Mouse (Mus musculus): ENCODE data around the gene Nrgn.

Nrgn gene

DNA sequence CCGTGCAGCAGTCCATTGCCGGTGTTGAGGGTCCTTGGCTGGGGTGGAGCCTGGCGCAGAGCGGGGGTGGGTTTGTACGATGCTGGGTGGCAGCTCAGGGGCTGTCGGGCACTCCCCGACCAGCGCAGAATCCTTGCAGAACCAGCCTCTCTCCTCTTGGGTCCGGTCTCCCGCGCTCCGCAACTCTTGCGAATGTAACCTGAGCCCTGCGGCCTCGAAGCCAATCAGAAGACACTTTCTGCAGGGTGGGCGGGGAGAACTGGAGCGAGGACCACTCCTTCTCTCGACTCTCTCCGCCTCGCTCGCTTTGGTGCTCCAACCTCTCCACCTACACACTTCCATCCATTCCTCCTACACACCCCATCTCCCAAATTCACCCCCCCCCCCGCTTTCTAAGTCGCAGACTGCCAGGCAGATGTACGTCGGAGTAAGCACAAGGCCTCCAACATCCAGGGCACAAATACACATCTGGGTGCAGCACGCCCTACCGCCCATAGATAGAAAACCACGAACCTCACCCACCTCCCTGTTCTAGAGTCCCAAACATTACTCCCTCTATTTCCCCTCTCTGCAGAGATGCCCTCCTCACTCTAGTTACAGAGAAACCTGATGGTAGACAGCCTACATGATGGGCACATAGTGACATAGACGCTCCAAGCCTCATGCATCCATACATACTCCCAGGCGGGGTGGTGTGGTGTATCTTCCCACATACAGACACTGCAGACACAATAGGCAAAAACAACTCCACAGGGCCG, at the start of gene Nrgn:
Gene Nrgn (minus strand): TSS at position 369 of the 758 bp plus-strand sequence.
- DNase-seq (ENCODE audit: low spot score in 2 of 2), result peak; percentile 76 to 86

DNA sequence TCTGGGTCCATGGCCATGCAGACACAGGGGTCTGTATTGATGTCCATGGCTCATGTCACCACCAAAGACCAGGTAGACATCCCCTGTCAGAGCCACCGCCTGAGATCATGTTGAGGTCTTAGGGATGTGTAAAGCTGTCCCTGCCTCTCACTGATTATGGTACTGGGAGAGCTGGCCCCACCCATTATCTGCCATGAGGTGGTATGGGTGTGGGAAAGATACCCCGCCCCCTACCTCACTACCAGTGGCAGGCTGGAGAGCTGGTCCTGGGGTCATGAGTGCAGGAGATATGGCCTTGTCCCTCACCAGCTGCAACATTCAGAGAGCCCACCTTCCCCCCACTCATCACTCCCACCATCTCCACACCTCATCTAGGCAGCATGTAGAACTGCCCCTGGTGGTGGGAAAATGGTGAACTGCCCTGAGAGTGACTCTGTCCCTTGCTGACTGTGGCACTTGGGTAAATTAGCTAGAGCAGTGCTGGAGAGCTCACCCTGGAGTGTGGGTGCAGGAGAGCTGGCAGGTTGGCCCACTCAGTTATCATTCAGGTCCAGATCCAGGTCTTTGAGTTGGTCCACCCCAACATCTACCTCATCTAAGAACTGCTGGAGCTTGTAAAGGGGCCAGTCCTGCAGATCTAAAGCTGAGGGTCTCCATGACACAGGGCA, 48.0 kb upstream of the Nrgn start:
- no peak for DNase-seq (ENCODE audit: low spot score in 2 of 2)

- DNase-seq (ENCODE audit: low spot score in 2 of 2), result no peak
Measured at GRCm38 (mm10) chr9:37598637-37599036, 45.9 kb upstream of the Nrgn start.

DNA sequence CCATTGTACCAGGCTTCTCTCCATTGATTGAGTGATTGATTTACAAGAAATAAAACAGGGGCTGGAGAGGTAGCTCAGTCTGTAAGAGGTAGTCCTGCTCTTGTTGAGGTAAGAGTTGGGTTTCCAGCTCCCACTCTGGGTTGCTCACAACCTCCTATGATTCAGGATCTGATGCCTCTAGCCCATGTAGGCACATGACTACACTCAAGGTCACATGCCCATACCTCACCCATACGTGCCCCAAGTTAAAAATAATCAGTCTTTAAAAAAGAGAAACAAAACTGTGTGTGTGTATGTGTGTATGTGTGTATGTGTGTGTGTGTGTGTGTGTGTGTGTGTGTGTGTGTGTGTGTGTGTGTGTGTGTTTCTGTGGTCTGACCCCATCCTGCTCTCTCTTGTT, 42.9 kb upstream of the Nrgn start:
- no peak for DNase-seq (ENCODE audit: low spot score in 2 of 2)

GRCm38 (mm10) chr9:37593690-37594089, 41.0 kb upstream of the Nrgn start:
- DNase-seq (ENCODE audit: low spot score in 2 of 2), result no peak

GRCm38 (mm10) chr9:37592633-37593032, 39.9 kb upstream of the Nrgn start:
- no peak for DNase-seq (ENCODE audit: low spot score in 2 of 2)

GRCm38 (mm10) chr9:37592025-37592424, 39.3 kb upstream of the Nrgn start:
- DNase-seq (ENCODE audit: low spot score in 2 of 2), result no peak

DNA sequence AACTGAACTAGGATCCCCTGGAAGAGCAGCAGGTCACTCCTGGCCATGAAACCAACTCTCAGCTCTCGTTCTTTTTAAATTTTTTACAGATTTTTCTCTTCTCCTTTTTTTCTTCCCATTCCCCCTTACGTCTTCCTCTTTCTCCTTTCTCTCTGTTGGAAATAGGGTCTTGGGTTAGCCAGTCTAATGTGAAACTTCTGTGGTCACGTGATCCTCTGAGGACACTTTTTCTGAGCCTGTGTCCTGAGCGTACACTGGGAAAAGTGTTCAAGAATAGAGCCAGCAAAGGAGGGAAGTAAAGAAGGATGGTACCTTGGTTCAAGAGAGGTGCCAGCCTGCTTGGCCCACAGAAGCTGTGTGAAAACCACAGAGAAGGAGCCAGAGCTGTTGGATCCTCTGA, 37.7 kb upstream of the Nrgn start:
- no peak for DNase-seq (ENCODE audit: low spot score in 2 of 2)

DNA sequence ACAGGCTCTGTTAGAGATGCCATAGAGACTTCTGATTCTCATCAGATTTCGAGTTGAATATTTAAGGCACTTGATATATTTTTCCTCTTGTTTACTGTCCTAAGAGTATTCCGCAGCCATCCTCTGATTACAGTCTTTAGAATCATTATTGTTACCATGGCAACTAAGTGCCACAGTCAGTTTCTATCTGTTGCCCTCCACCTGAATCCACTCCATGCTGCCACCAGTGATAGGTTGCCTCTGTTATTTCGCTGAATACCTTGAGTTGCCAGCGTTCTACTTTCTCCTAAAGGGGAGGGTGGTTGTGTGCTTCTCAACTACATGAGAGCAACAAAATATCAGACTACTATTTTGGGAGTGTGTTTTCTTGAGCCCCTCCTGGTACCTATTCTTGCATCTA, 34.0 kb upstream of the Nrgn start:
- DNase-seq (ENCODE audit: low spot score in 2 of 2), result no peak

GRCm38 (mm10) chr9:37583594-37583993, 30.9 kb upstream of the Nrgn start:
- no peak for DNase-seq (ENCODE audit: low spot score in 2 of 2)

DNA sequence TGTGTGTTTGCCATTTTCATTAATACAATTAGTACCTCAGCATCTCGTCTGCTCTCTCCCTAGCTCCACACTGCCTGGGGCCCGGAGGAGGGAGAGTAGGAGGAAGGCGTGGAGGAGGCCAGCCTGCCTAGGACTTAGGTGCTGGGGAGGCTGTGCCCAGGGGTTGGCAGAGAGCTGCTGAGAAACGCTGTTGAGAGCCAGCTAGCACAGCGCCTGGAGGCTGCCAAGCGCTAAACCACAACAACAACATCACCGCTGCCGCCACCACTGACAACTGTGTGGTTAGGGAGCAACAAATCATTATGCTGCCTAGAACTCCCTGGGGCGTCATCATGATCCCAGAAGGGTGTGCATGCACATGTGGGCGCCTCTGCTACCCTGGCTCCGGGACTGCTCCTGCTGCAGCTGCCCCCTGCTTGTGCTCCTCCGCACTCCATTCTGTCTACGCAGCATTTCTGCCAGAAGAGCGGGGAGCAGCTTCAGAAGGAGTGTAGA, 23.8 kb upstream of the Nrgn start:
- DNase-seq (ENCODE audit: low spot score in 2 of 2), result no peak

- no peak for DNase-seq (ENCODE audit: low spot score in 2 of 2)
Measured at GRCm38 (mm10) chr9:37572204-37572876, 19.6 kb upstream of the Nrgn start.

GRCm38 (mm10) chr9:37569231-37569835, 16.6 kb upstream of the Nrgn start:
- DNase-seq (ENCODE audit: low spot score in 2 of 2), result no peak

DNA sequence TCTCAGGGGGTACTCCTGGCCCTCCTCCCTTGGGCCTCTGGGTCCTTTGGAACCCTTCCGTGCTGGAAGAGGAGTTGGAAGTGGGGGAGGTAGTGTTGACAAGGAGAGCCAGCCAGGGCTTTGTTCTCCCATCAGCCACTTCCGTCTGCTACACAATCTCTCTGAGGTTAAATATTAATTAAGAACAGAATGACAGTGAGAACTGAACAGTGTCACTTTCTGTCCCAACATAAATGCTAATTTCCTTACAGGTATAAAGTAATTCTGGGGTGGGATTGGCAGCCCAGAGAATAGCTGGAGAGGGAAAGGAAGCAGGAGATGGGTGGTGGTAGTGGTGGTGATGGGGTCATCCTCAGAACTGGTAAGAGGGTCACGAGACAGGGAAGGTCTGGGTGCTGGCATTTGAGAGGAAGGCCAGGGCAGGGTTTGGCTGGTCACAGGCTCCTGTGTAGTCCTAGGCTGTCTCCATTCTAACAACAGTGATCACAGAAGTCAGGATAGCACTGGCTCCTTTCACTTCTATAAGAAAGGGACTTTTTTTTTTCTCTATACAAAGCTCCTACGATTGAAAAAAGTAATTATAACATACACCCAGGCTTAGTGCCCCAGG, 16.0 kb upstream of the Nrgn start:
- no peak for DNase-seq (ENCODE audit: low spot score in 2 of 2)

- no peak for DNase-seq (ENCODE audit: low spot score in 2 of 2)
Measured at GRCm38 (mm10) chr9:37567892-37568604, 15.3 kb upstream of the Nrgn start.

DNA sequence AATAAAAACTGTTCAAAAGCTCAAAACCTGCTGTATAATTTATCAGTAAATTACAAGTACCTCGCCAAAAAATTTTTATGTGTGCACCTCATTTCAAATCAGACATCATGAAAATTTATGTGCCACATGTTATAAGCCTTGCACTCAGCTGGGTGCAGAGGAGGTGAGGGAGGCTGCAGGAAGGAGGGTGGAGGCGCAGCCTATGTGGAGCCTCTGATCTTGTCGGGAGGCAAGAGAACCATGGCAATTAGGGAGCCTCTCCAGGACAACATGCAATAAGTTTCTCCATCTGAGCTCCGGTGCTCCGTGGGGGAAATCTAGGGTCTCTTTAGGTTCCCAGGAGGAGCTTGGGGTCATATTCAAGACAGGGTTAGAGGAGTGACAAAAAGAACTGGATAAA, 14.8 kb upstream of the Nrgn start:
- no peak for DNase-seq (ENCODE audit: low spot score in 2 of 2)

GRCm38 (mm10) chr9:37567019-37567418, 14.3 kb upstream of the Nrgn start:
- DNase-seq (ENCODE audit: low spot score in 2 of 2), result no peak

- no peak for DNase-seq (ENCODE audit: low spot score in 2 of 2)
Measured at GRCm38 (mm10) chr9:37563805-37564204, 11.1 kb upstream of the Nrgn start.

GRCm38 (mm10) chr9:37560617-37561016, 7.9 kb upstream of the Nrgn start:
- DNase-seq (ENCODE audit: low spot score in 2 of 2), result no peak

- DNase-seq (ENCODE audit: low spot score in 2 of 2), result no peak
Measured at GRCm38 (mm10) chr9:37556366-37556765, 3.7 kb upstream of the Nrgn start.

Measured in urinary bladder, postnatal 36 days (tissue).